Mouse (Mus musculus) small intestine, adult 2 months (tissue): ENCODE measurements at regions not wholly inside any gene's neighbourhood (a gene's known extent, or its start where the extent isn't known, plus 50 kb on each side); places are given as distances from the start of the nearest gene placed in this dataset.

Experiments used
- CTCF ChIP-seq: fragments of 200-500 bp; IDR thresholded peaks from 2 replicates; pipeline ENCODE4 v1.5.1; 2012; ENCODE audit warnings: low read depth, mild to moderate bottlenecking, control low read depth, inconsistent platforms, low read length, moderate library complexity, mixed read lengths; ENCODE audit not compliant: insufficient replicate concordance, insufficient read length; ENCODE audit errors: extremely low read depth
- POLR2A ChIP-seq: fragments of 200-500 bp; IDR thresholded peaks from 2 replicates; pipeline ENCODE4 v1.6.1; 2012; ENCODE audit warnings: low read depth, mild to moderate bottlenecking, control low read depth, inconsistent platforms, low read length, moderate library complexity

DNA sequence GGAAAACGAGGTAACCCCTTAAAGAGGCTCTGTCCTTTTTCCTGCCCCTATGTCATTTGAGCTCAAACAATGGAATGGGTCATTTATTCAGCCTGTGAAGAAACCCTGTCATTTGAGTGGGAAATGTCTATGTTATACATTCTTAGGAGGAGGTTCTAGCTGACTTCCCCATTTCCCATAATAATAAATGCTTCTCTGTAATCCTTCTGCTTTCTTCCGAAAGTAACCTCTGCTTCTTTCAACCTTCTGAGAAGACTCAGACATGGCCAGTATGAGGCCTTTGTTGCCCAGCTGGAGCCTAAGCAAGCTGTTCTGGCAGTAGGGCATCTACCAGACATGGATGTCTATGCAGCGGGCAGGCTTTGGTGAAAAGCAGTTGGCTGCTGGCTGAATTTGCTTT, 150.2 kb upstream of the Pik3r1 start:
- no peak for TF ChIP-seq POLR2A
- TF ChIP-seq CTCF: no peak
